Mouse (Mus musculus) lung, embryonic 16.5 days (tissue): ENCODE data around the gene Dlk1. TPM values are rescaled to one million over a fixed set of nuclear protein-coding genes. Genes with fewer than 3 reads are reported as not detected.
"Not testable (repeated sequence)": the region's sequence is repeated elsewhere in the genome, so short reads cannot be mapped to it uniquely, and the experiment has no call there.

Source experiments
- ATAC-seq: fragments of 200-750 bp; cut with Nextera tagmentation; 2 replicates; pipeline ENCODE4 v1.8.0; 2017; ENCODE audit warnings: low read depth, mild to moderate bottlenecking, moderate library complexity
- H3K27ac ChIP-seq: fragments of 300-500 bp; sonication (generic); 2 replicates; pipeline ENCODE4 v1.5.1; 2014; ENCODE audit warnings: mild to moderate bottlenecking, control low read depth, low read length
- H3K27me3 ChIP-seq: fragments of 300-500 bp; sonication (generic); 2 replicates; pipeline ENCODE4 v1.6.1; 2014; ENCODE audit warnings: low read depth, low read length, mixed read lengths; ENCODE audit not compliant: control insufficient read depth, insufficient read depth
- H3K36me3 ChIP-seq: fragments of 300-500 bp; sonication (generic); 2 replicates; pipeline ENCODE4 v1.6.1; 2014; ENCODE audit warnings: low read length; ENCODE audit not compliant: control insufficient read depth, insufficient read depth
- H3K4me1 ChIP-seq: fragments of 300-500 bp; sonication (generic); replicated peaks from 2 replicates; pipeline ENCODE4 v1.6.1; 2014; ENCODE audit warnings: low read length, mixed read lengths; ENCODE audit not compliant: control insufficient read depth, insufficient read depth
- H3K4me2 ChIP-seq: fragments of 300-500 bp; sonication (generic); 2 replicates; pipeline ENCODE4 v1.6.1; 2014; ENCODE audit warnings: low read depth, low read length, control low read depth
- H3K4me3 ChIP-seq: fragments of 300-500 bp; sonication (generic); 2 replicates; pipeline ENCODE4 v1.5.1; 2014; ENCODE audit warnings: mild to moderate bottlenecking, low read length, control low read depth
- H3K9ac ChIP-seq: fragments of 300-500 bp; sonication (generic); 2 replicates; pipeline ENCODE4 v1.6.1; 2014; ENCODE audit warnings: low read length, control low read depth
- H3K9me3 ChIP-seq: fragments of 300-500 bp; sonication (generic); 2 replicates; pipeline ENCODE4 v1.6.1; 2016; ENCODE audit warnings: low read length; ENCODE audit not compliant: control insufficient read depth
- WGBS: fragments of 180-500 bp; shearing (Covaris S2); extraction: QIAGEN DNeasy Blood & Tissue Kit; methylation state at CpG from one replicate; pipeline ENCODE4 v1.1.7; 2014; 5-methylcytosine and 5-hydroxymethylcytosine counted together
- polyA plus RNA-seq: library from polyadenylated mRNA; unstranded; fragments of >200 nt; fragmentation: Nextera tagmentation; extraction: Ambion mirVana; gene quantifications from 2 replicates; pipeline ENCODE4 v1.2.1, GENCODE M21; 2015

Dlk1 gene
- polyA plus RNA-seq, 1 experiment from 2014 or later, result 702 TPM

DNA sequence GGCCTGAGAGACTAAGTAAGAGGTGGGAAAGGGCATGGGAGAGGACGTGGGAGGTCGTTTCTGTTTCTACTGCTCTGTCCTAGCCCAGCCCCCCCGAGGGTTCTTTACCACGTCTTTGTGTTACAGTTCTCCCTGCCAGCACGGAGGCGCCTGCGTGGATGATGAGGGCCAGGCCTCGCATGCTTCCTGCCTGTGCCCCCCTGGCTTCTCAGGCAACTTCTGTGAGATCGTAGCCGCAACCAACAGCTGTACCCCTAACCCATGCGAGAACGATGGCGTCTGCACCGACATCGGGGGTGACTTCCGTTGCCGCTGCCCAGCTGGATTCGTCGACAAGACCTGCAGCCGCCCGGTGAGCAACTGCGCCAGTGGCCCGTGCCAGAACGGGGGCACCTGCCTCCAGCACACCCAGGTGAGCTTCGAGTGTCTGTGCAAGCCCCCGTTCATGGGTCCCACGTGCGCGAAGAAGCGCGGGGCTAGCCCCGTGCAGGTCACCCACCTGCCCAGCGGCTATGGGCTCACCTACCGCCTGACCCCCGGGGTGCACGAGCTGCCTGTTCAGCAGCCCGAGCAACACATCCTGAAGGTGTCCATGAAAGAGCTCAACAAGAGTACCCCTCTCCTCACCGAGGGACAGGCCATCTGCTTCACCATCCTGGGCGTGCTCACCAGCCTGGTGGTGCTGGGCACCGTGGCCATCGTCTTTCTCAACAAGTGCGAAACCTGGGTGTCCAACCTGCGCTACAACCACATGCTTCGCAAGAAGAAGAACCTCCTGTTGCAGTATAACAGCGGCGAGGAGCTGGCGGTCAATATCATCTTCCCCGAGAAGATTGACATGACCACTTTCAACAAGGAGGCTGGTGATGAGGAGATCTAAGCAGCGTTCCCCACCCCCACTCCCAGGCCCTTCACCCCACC, 7.1 kb downstream of the Dlk1 start:
- H3K9ac ChIP-seq, result peak overlapping the region; percentile 14
- H3K4me3 ChIP-seq, result no peak overlapping the region
- no peak overlapping the region for H3K27ac ChIP-seq

DNA sequence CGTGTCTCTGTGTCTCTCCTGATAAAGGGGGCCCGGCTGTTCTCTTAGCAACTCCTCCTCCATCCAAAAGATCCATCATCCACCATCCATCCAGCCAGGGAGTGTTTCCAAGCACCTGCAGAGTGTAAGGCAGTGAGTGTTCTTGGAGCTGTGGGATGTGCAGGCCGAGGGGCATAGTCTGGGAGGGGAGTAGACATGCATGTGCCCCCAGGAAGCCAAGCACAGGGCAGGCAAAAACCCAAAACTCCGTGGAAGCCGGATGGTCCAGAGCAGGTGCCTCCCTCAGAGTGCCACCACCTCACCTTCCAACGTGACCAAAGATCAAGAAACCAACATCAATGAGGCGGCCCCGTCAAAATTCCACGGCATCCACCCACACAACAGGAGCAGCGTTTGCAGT, 10.0 kb downstream of the Dlk1 start:
- Histone ChIP-seq H3K4me2 (no peak overlapping the region), H3K4me1 (peaks cover 23% of the 10 kb centered on the region), H3K27ac (no peak overlapping the region), H3K9ac (no peak overlapping the region), H3K9me3 (no peaks in the 10 kb centered on the region), H3K36me3 (no peaks in the 10 kb centered on the region), H3K27me3 (peaks cover 6% of the 10 kb centered on the region; the same call in 1 of the 2 replicates), H3K4me3 (no peak overlapping the region)
- WGBS, result 57% methylated on average over 10 of the region's 10 CpGs
- ATAC-seq, result no peak

More for the DNA sequence above, 7.1 kb downstream of the Dlk1 start:
- 42% methylated on average over 49 of the region's 49 CpGs for WGBS
- peaks cover 26% of the 10 kb centered on the region for H3K4me1 ChIP-seq
- no peaks in the 10 kb centered on the region for H3K9me3 ChIP-seq
- H3K27me3 ChIP-seq, result peaks cover 6% of the 10 kb centered on the region
- H3K36me3 ChIP-seq, result no peaks in the 10 kb centered on the region
- peak overlapping the region; percentile 38 for H3K4me2 ChIP-seq
- peak; percentile 35; the same call in 1 of the 2 replicates for ATAC-seq

DNA sequence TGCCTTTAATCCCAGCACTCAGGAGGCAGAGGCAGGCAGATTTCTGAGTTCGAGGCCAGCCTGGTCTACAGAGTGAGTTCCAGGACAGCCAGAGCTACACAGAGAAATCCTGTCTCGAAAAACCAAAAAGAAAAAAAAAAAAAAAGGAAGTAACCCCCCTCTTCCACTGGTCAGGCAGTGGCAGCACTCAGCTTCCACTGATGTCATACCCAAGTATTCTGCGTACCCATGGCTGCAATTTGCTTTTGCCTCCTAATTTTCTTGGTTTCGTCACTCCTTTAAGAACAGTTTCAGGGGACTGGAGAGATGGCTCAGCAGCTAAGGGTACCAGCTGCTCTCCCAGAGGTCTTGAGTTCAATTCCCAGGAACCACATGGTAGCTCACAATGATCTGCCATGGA, 14.8 kb downstream of the Dlk1 start:
- not testable (repeated sequence) for ATAC-seq, H3K36me3 ChIP-seq, H3K27ac ChIP-seq, H3K9me3 ChIP-seq, H3K4me3 ChIP-seq, H3K4me2 ChIP-seq, H3K27me3 ChIP-seq, H3K9ac ChIP-seq, H3K4me1 ChIP-seq
- WGBS, result 73% methylated on average over 4 of the region's 4 CpGs

DNA sequence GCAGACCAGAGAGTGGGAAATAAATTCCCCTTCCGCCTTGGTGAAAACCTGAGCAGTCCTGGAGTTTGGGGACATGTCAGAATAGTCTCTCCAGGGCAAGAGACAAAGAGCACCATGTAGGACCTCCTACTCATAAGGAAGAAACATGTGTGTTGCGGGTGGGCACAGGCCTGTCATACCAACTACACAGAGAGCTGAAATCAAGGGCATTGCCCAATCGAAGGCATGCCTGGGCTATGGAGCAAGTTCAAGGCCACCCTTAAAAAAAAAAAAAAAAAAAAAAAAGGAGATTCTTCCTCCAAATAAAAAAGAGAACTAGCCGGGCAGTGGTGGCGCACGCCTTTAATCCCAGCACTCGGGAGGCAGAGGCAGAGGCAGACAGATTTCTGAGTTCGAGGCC, 17.2 kb downstream of the Dlk1 start:
- H3K27me3 ChIP-seq, result no peaks in the 10 kb centered on the region
- no peak overlapping the region for H3K4me3 ChIP-seq
- 87% methylated on average over 8 of the region's 8 CpGs for WGBS
- no peak overlapping the region for H3K9ac ChIP-seq
- peaks cover 17% of the 10 kb centered on the region for H3K4me1 ChIP-seq
- no peaks in the 10 kb centered on the region for H3K36me3 ChIP-seq
- H3K4me2 ChIP-seq, result no peak overlapping the region
- H3K9me3 ChIP-seq, result no peaks in the 10 kb centered on the region
- H3K27ac ChIP-seq, result no peak overlapping the region
- ATAC-seq, result no peak

DNA sequence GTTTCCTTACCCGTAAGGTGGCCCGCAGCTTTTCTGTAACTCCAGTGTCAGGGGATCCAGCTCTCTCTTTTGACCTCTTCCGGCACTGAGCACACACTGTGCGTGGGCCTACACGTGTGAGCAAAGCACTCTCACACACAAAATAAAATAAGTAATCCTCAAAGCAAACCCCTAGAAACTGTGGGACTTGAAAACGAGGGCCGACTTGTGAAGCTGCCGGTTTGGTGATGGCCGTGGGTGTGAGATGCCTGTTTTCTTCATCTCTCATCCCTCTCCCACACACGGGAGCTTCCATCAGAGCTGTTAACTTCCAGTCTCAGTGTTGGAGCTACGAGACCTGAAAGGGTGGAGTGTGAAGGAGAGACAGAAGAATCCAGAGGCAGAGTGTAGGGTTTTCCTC, 20.0 kb downstream of the Dlk1 start:
- WGBS, result 79% methylated on average over 11 of the region's 11 CpGs

DNA sequence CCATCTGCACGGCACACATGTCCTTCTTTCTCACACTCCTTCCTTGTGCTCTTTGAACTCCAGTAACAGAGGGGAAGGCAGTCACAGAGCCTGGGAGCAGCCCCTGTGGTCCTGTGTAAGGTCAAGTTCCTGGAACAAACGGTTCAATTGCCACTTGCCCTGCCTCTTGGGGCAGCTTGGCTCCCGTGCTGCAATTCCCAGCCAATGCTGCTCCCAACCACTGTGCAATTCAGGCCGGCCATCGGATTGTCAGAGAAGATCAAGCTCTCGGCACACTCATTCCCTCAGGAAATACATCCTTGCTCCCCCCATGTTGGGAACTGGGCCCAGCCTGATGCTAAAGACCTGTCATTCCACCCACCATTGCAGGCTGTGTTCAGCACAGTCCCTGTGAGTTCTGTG, 21.0 kb downstream of the Dlk1 start:
- peak; percentile 89 for ATAC-seq
- H3K4me1 ChIP-seq, result peaks cover 20% of the 10 kb centered on the region

More for the DNA sequence above, 20.0 kb downstream of the Dlk1 start:
- Histone ChIP-seq H3K36me3 (no peaks in the 10 kb centered on the region), H3K27ac (no peak overlapping the region), H3K4me3 (no peak overlapping the region), H3K4me2 (no peak overlapping the region), H3K4me1 (peaks cover 20% of the 10 kb centered on the region), H3K9ac (no peak overlapping the region), H3K27me3 (no peaks in the 10 kb centered on the region), H3K9me3 (no peaks in the 10 kb centered on the region)
- ATAC-seq, result no peak

DNA sequence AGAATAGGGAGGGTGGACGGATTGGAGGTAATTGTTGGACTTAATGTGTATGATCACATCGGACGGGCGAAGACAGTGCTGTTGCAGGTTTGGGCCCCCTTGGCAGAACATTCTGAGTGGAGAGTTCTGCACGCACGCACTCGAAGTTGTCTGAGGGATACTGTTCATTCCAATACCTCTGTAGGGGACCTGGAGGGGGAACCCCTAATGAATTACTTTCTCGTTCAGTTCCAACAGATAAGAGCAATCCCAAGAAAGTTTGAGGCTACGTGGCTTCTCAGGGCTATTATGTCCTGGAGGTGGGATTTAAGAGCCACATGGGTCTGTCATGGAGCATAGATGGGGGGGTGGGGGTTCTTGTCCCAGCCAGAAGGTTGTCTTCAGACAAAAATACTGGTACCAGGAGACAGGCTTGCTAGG, 21.6 kb downstream of the Dlk1 start:
- H3K4me1 ChIP-seq, result peaks cover 20% of the 10 kb centered on the region
- H3K9me3 ChIP-seq, result no peaks in the 10 kb centered on the region
- H3K9ac ChIP-seq, result no peak overlapping the region
- WGBS, result 47% methylated on average over 9 of the region's 9 CpGs
- H3K27ac ChIP-seq, result peak overlapping the region; percentile 41
- H3K27me3 ChIP-seq, result no peaks in the 10 kb centered on the region
- no peak overlapping the region for H3K4me2 ChIP-seq
- H3K4me3 ChIP-seq, result no peak overlapping the region
- peak; percentile 72 for ATAC-seq
- no peaks in the 10 kb centered on the region for H3K36me3 ChIP-seq

More for the DNA sequence above, 21.0 kb downstream of the Dlk1 start:
- Histone ChIP-seq H3K9me3 (no peaks in the 10 kb centered on the region), H3K36me3 (no peaks in the 10 kb centered on the region), H3K4me3 (no peak overlapping the region), H3K27me3 (no peaks in the 10 kb centered on the region), H3K27ac (peak overlapping the region; percentile 41; the same call in 1 of the 2 replicates), H3K4me2 (no peak overlapping the region), H3K9ac (no peak overlapping the region)
- 12% methylated on average over 6 of the region's 6 CpGs for WGBS

DNA sequence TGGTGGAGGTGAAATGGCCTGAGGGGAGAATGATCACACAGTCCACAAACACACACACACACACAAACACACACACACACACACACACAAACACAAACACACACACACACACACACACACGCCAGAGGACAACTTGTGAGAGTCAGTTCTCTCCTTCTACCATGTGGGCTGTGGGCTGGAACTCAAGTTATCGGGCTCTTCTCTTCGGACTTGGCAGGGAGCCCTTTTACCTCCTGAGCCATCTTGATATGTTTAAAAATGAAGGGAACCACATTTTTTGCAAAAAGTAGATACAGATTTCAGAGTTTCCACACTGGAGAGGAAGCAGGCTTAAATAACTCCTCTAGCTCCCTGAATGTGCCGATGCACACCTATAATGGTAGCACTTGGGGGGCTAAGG, 22.9 kb downstream of the Dlk1 start:
- no peaks in the 10 kb centered on the region for H3K27me3 ChIP-seq
- H3K9ac ChIP-seq, result no peak overlapping the region
- H3K36me3 ChIP-seq, result no peaks in the 10 kb centered on the region
- no peak overlapping the region for H3K4me2 ChIP-seq
- no peaks in the 10 kb centered on the region for H3K9me3 ChIP-seq
- no peak overlapping the region for H3K4me3 ChIP-seq
- ATAC-seq, result no peak
- peaks cover 20% of the 10 kb centered on the region for H3K4me1 ChIP-seq
- 61% methylated on average over 4 of the region's 4 CpGs for WGBS
- no peak overlapping the region for H3K27ac ChIP-seq

DNA sequence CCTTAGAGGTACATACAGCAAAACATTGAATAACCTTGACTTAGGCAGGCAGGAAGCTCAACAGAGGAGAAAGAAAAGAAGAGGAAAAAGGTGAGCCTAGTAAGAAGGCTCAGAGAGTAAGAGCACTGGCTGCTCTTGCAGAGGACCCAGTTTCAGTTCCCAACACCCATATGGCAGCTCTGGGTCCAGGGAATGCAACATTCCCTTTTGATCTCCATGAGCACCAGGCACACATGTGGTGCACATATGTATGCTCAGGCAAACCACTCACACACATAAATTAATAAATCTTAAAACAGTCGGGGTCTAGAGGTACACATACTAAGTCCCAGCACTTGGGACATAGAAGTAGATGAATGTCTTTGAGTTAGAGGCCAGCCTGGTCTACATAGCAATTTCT, 33.9 kb downstream of the Dlk1 start:
- H3K27ac ChIP-seq, H3K4me3 ChIP-seq, H3K36me3 ChIP-seq, H3K4me2 ChIP-seq, H3K9me3 ChIP-seq, ATAC-seq, H3K27me3 ChIP-seq, H3K4me1 ChIP-seq, H3K9ac ChIP-seq: not testable (repeated sequence)
- WGBS, result 45% methylated on average over 1 of the region's 1 CpGs
